Mouse (Mus musculus): ENCODE data around the gene Fam196b.

GRCm38 (mm10) chr11:34424546-34424945 is 109.9 kb downstream of the Fam196b start:
- no peak for TF ChIP-seq POLR2A (IDR thresholded peaks at IDR 0.05; ENCODE audit: extremely low read depth, insufficient read depth, low read length)
- TF ChIP-seq CTCF (IDR thresholded peaks at IDR 0.05; ENCODE audit: low read depth, low read length), result no peak

Data from liver, adult 2 months (tissue).